Mouse (Mus musculus) bone marrow macrophage, adult 2 months (primary cell): Measurements from ENCODE around the gene Smim6.

Source experiments
- CTCF ChIP-seq: IDR thresholded peaks from 2 replicates; pipeline ENCODE4 v1.5.1; 2012; ENCODE audit warnings: low read depth, mild to moderate bottlenecking, low read length, moderate library complexity
- POLR2A ChIP-seq: IDR thresholded peaks from 2 replicates; pipeline ENCODE4 v1.6.1; 2012; ENCODE audit warnings: mild to moderate bottlenecking, low read depth, low read length, borderline replicate concordance

DNA sequence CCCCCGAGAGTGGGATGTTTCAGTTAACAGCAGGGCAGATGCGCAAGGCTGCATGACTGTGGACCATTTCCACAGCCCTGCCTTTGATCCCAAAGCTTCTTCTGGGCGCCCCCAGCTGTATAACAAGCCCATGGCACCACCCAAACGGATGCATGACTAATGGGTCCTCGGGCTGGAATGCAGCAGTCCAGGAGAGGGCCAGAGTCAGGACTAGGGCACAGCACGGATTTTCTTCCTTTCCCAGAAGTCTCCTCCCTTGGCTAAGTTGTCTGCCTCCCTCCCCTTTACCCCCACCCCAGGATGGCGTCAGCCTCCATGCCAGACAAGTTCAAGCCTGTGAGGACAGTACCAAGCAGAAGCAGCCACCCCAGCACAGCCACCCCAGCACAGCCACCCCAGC, 46.2 kb downstream of the Smim6 start:
- TF ChIP-seq CTCF (no peak), POLR2A (no peak)
